Mouse (Mus musculus): Measurements from ENCODE around the gene Ppp2r1b.

The Ppp2r1b gene

DNA sequence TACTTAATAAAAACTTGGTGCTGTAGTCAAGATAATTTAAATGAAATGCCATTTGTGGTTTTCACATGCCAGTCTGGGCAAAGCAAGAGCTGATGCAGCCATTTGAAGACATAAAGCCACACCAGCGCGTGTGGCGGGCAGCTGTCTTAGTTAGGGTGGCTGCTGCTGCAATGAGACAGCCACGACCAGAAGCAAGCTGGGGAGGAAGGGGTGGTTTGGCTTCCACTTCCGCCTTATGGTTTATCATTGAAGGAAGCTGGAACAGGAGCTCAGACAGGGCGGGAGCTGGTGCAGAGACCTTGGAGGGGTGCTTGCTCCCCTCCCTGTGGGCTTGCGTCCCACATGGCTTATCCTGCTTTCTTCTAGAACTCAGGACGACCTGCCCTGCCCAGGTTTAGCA is 20.7 kb downstream of the Ppp2r1b start:
- no peak for DNase-seq (ENCODE audit: low spot score in 2 of 2)

DNA sequence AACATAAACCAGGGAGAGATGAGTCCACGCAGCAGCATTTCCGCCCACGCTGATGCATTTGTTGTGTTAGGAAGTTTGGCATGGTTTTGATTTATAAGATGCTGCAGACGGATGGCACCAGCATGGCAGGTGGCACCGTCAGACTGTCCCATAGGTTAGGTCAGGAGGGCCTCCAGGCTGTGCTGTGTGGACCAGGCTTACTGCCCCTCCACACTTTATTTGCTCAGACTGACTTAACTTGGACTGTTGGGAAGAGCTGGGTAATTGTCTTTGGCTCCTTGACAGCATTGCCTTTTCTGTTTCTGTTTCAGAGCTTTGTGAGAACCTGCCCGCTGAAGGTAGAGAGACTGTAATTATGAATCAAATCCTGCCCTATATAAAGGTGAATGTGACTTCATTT is 21.9 kb downstream of the Ppp2r1b start:
- DNase-seq (ENCODE audit: low spot score in 2 of 2): no peak

DNA sequence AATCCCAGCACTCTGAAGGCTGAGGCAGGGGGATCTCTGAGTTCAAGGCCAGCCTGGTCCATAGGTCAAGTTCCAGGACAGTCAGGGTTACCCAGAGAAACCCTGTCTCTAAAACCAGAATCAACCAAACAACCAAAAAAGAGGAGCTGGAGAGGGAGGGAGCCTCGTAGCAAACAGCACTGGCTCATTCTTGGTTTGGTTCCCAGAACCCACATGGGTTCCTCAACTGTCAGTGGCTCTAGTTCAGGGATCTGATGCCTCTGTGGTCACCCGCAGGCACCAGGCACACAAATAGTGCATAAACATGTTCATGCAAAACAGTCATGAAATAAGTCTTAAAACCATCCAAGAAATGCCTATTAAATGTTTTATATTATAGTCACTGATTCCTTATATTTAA is 23.1 kb downstream of the Ppp2r1b start:
- DNase-seq (ENCODE audit: low spot score in 2 of 2): no peak

DNA sequence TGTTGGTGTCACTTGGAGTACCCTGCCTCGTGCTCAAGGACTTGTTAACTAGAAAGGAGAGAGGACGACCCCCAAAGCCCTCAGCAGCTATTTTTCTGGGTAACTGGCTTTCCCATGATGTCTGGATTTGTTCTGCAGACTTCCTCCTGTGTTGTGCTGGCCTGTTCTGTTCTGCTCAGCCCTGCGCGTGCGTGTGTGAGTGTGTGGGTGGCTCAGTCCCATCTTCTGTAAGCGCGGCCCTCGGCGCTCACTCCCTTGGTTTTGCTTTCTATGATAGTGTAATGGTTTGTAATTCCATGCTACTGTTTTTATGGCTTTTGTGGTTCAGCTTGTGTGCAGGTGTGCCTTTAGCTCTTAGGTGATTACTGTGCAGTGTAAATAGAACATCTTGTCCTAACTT is 28.1 kb downstream of the Ppp2r1b start:
- DNase-seq (ENCODE audit: low spot score in 2 of 2): no peak

DNA sequence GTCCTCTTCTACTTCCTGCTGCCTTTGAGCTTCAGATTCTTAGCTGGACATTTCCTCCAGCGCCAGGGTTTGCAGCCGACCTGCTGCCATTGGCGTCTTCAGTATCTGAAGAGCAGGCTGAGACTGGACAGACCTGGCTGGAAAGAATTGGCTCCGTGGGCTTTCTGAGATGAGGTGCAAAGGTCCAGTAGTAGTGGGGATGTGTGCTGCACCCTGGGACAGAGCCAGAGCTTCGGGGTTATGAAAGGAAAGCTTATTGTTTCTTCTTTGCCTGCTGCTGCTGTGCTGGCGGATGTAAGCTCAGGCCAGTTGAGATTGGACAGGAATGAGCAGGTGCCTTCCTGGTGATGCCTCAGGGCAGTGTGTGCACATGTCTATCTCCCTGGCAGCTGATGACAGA is 28.9 kb downstream of the Ppp2r1b start:
- DNase-seq (ENCODE audit: low spot score in 2 of 2): no peak

DNA sequence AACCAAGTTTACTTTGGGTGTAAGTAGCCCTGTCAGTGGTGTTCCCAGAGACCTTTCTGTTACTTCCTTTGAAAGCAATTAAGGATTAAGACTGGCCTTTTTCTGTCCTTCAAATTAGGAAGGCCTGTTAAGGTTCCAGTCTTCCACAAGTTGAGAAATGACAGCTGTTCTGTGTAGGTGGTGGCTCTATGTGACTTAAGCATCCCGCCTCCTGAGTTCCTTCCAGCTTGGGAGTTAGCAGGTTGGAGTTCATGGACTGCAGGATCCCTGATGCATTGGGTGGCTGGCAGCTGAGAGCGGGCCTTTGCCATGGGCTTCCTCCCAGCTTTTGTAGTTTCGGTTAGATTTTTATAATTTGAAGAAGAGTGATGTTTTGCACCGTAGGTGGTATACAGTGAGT is 30.4 kb downstream of the Ppp2r1b start:
- no peak for DNase-seq (ENCODE audit: low spot score in 2 of 2)

DNA sequence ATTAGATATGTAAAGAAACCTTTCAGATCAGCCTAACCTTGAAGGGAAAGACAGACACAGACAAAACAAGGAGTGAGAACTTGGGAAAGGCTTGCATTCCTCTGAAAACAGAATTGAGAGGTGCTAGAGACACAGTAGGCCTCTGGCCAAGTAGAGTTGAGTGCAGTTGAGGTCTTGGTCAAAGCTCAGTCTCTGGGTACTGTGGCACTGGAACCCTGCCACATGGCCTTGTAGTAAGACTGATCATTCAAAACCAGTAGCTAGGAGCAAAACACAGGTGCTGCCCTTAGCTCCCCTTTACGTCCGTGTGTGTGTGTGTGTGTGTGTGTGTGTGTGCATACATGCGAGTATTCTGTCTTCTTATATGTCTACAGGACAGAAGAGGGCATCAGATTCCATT is 31.2 kb downstream of the Ppp2r1b start:
- no peak for DNase-seq (ENCODE audit: low spot score in 2 of 2)

DNA sequence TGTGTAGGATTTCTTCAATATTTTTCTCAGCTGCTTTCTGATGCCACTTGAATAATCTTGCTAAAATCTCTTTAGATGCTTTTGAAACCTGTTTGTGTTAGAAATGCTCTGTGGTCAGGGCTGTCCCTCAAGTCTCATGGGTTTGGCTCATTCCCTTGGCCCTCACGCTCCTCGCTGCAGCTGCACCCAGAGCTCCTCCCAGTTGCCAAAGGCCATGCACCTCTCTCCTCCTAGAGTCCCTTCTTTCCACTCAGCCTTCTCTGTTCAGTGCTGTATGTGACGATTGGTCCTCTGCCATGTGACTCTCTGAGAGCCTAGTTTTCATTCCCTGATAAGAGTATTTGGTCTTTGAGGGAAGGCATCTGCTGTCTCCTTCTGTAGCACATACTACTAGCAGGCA is 32.3 kb downstream of the Ppp2r1b start:
- DNase-seq (ENCODE audit: low spot score in 2 of 2): no peak

DNA sequence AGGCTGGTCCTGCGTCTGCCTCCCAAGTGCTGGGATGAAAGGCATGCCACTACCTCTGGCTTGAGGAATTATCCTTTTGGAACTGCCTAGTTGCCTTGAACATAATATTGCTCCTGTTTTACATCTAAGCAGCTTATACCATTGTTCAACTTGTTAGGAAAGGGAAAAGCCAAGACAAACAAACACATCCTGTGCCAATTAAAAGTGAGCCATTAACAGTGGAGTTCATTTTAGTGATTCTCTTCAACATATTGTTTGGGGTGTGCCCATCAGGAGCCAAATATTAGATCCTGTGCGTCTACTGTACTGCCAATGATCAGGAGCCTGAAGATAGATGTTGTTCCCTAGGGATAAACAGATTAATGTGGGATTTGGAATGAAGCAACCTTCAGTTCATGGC is 37.1 kb downstream of the Ppp2r1b start:
- no peak for DNase-seq (ENCODE audit: low spot score in 2 of 2)

DNA sequence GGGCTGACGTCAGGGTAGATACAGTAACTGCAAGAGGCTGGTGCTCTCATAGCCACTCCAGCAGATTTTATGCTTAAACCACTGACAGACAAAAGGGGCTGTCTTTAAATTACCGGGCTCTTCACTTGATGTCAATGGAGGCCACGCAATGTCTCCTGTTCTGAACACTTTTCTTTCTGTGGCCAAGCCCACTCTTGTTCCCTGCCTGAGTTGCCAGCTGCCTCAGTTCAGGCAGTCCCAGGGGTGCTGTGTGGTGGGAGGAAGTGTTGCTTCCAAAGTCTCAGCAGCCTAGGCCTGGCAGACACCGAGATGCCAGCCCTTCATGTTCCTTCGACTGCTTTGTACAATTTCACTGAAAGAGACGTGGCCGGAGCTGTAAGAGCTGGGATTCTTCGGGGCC is 39.0 kb downstream of the Ppp2r1b start:
- peak; percentile 32 to 46 for DNase-seq (ENCODE audit: low spot score in 2 of 2)

DNA sequence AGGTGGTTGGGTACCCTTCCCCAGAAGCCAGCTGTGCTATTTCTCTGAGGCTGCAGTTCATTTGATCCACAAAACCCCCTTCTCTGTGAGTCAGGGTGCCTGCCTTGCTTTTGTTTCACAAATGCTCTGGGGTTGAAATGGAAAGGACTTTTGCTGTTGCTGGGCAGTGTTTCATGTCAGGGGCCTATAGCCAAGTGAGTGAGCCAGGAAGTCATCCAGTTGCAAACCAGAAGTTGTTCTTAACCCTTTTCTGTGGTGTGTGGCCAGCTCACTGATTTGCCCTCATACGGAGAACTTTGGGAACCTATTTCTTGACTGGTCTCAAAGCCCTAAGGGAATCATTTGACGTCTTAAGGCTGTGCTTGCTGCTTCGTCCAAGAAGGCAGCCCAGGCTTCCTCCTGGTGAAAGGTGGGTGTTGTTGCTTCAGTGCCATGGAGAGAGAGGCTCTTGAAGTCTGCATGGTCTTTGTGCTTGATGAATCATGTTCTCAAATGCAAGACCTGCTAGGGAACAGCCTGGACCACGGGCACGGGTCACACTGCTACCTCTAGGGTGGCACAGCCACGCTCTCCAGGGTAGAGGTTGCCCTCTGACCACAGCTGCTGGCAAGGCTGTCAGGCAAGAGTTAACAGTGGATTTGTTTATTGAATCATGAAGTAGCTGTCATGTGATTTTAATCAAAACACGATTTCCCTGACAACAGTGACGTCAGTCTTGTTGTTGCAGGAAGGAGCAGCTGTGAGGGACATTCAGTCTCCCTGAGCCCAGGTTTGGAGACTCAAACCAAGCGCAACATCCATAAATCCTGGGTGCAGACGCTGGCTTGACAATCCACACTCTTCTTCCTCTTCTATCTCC is 39.9 kb downstream of the Ppp2r1b start:
- DNase-seq (ENCODE audit: low spot score in 2 of 2): peak; percentile 32 to 63

DNA sequence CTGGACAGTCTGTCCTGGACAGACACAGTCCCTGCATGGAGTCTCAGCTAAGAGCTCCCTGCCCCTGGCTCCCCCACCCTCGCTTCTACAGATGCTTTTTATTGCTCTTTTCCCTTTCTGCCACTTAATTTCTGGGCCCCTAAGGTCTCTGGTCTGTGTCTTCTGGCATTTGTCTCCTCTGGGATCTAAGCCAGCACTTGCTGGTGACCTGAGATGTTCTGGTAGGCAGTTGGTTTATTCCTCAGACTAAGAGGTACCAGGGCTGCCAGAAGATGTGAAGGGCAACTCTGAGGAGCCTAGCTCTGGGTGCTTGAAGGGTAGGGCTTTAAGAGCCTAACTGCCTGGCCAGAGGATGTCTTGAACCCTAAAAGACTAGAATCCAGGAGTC is 40.5 kb downstream of the Ppp2r1b start:
- no peak for DNase-seq (ENCODE audit: low spot score in 2 of 2)

DNA sequence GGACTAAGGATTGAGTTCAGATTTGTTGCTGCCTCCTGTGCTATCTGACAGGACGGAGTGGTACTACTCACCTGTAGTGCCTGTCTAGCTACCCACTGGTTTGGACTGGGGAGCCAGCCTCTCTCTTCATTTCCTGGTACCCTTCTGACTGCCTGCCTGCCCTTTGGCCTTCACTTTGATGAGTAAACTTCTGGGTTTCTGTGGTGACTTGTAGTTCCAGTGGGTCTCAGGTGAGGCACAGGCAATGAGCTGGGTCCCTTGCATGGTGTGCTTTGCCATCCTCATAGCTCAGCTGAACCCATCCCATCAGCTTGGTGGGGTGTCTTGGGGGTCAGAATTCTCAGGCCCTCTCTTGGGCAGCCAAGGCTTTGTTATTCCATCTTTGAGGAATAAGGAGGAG is 41.8 kb downstream of the Ppp2r1b start:
- no peak for DNase-seq (ENCODE audit: low spot score in 2 of 2)

DNA sequence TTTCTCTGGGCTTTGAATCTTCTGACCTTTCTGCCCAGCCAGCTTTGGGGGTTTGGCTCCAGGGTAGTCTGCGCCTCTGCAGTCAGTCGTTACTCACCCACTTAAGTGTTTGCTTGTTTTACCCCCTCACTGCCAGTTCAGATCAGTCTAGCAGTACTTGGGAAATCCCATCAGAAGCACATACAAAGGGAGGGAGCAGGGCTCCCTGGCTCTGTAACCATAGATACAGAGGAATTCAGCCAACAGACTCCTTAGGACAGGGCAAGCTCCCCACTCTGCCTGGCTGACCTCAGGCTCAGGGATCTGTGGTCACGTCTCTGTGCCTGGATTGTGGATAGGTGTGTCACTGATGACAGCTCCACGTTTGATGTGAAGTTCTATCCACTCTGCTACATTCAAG is 42.2 kb downstream of the Ppp2r1b start:
- no peak for DNase-seq (ENCODE audit: low spot score in 2 of 2)

DNA sequence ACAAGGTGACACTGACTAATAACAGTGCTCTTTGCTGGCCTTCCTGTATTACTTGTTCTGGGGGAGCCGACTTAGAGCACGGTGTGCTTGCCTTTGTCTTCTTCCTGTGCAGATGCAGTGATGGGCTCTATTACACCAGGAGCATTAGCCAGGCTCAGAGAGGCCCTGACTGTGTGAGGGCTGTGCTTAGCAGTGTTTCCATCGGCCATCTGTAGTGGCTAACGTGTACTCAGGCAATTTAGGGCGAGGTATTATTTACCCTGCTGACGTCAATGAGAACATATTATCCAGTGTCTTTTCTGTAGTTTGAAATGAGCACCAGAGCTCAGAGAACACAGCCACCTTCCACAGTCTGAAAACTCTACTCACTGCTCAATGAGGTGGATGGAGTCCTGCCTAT is 44.1 kb downstream of the Ppp2r1b start:
- DNase-seq (ENCODE audit: low spot score in 2 of 2): no peak

DNA sequence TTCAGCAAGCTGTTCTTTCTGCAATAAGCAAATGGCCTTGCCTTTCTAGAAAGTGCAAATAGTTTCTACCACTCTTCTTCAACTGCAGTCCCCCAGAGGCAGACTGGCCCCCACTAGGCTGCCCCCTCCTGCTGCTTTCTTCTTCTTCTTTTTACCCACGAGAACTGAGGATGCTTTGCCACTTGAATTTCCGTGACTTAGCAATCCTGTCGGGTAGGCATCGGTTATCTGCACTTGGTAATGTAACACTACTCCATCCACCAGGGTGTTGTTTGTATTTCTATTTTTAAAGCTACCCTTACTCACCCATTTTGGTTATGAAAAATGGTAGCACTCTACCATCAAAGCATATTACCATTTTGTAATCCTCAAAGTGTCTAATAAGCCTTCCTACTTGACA is 44.9 kb downstream of the Ppp2r1b start:
- DNase-seq (ENCODE audit: low spot score in 2 of 2): no peak

DNA sequence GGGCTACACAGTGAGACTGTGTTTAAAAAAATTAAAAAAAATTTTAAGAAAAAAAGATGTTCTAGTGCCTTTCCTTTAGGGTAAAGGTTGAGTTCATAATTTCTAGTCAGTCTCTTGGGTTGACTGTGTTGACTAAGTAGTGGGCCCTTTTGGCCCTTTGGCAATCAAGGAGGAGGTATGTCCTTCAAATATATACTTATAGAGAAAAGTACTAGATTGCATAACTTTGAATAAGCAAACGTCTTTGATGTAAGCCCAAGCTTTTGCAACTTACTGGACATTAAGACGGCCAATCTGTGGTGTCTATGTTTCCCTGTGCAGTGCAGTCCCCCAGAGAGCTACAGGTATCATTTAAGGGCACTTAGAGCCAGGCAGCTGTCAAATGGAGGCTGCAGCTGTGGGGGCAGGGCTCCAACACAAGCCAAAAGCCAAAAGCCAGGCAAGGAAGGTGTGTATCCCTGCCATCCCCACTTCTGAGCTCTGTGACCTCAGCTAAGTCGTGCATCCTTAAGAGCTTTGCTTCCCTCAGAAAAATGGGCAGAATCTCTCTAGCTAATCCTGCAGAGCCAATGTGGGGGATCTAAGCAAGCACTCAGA is 45.5 kb downstream of the Ppp2r1b start:
- DNase-seq (ENCODE audit: low spot score in 2 of 2): no peak

DNA sequence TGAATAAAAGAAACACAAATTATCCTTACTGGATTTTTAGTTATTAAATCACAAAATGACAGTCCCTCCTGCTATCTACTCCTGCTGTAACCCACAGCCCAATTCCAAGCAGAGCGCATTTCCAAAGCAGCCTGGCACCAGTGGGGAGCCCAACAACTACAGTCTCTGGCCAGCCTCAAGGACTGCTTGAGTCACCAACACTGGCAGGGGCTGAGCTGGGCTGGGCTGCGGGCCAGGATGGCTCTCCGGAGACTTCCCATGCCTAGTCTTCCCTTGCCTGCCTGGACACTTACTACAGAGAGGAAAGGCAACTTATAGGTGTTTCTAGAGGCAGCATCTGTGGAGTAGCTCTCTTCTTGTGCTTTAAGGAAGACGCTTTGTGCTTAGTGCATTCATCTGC is 48.6 kb downstream of the Ppp2r1b start:
- DNase-seq (ENCODE audit: low spot score in 2 of 2): peak in 1 of 2 experiments; percentile 66

DNA sequence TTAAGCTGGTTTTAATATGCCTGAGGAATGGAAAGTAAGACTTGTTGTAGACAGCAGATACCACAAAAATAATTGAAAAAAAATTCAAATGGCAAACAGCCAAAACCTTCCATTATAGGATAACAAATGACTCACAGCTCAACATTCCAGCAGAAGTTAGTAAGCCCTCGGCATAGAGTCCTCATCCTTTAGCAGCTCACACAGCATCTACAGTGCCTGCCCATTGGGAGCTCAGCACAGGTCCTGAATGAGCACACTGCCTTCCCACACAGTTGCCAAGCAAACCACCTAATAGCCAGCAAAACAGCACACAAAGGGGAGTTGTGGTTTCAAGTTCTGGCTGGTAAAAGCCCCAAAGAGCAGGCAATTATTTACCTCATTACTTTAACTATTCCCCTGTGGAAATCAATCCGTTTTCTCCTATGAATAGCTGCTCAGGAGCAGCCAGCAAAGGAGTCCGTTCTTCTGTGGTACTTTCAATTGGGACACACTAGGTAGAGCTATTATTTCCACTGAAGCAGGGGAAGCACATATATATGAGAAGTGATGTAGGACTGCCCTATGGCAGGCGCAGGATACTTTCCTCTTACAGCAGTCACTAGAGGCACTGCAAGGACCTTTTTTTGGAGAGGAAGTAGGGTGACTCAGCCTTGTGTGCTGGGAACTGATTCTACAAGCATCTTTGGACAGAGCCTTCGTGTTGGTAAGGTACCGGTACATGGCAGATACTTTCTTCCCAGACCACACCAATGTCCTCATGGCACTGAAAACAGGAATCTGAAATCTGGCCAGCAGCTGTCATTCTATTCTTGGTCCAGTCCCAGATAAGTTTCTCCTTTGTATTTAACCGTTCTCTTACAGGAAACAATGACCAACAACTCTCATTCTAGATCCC is 55.2 kb downstream of the Ppp2r1b start:
- DNase-seq (ENCODE audit: low spot score in 2 of 2): no peak

DNA sequence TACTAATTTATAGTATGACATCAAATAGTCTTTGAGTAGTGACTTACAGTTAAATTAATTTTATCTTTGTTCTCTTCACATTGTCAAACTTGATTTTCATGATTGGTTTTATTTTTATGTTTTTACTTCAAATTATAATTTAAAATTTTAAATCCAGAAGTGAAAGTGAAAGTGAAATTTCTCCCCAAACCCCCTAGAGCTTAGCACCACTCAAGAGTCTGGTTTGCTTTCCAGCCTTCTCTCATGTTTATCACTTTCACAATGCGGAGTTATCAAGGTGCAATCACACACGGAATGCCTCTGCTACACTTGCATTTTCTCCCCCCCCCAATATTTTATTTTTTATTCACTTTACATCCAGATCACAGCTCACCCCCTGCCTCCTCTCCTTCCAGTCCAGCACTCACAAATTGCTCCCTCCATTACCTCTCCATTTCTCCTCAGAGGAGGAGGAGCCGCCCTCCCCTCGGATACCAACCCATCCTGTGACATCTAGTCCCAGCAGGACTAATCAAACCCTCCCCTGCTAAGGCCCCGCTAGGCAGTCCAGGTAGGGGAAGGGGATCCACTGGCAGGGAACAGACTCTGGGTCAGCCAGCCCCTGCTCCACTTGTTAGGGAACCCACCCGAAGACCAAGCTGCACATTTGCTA is 59.2 kb downstream of the Ppp2r1b start:
- no peak for DNase-seq (ENCODE audit: low spot score in 2 of 2)

DNA sequence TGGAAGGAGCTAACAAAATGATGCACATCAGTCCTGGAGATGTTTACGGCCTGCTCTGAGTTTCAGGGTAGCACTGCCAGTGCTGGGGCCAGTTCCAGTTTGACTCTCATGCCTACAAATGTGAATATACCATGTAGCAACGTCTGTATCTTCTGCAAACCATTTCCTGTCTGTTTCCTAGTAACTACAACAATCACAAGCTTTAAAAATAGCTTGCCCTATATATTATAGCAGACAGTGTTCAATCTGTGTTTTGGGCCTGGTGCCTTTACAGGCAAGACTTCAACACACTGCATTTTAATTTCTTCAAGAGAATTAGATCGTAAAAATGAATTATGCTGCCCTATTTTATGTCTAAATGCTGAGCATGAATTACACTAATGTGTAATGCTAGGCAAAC is 60.2 kb downstream of the Ppp2r1b start:
- no peak for DNase-seq (ENCODE audit: low spot score in 2 of 2)

DNA sequence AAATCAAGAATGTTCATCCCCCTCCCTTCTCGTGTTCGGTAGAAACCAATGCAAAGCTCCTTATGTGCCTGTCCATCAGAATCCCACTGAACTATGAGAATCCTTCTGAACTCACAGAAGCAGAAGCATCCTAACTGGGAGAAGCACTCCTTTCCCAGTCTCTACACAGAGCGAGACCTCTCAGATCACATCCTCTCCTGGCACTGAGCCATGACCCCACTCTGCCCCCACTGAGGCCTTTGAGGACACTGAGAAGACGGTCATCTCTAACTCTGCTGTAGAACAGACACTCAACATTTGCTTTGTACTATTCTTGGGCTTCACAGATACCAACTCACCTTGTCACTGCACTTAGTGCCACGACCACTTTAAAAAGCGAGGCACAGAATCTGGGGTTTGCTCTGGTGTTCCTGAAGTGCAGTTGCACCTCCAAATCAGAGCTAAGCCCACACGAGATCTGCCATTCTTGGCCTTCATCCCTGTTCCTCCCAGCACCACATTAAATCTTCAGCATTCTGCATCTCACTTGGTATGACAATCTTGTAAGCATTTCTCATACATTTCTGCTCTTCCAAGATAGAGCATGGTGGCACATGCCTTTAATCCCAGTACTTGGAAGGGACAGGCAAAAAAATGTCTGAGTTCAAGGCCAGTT is 66.9 kb downstream of the Ppp2r1b start:
- DNase-seq (ENCODE audit: low spot score in 2 of 2): no peak

All from left cerebral cortex, adult 9 months (tissue).